Mouse (Mus musculus) liver, embryonic 12.5 days (tissue): ENCODE results near the gene Camkmt. TPM values are rescaled to one million over a fixed set of nuclear protein-coding genes. Genes with fewer than 3 reads are reported as not detected.

ENCODE experiments used
- ATAC-seq: fragments of 200-750 bp; cut with Nextera tagmentation; 2 replicates; pipeline ENCODE4 v1.8.0; 2017; ENCODE audit warnings: moderate number of reproducible peaks, mild to moderate bottlenecking, moderate library complexity
- H3K27ac ChIP-seq: fragments of 300-500 bp; sonication (generic); 2 replicates; pipeline ENCODE4 v1.5.1; 2016; ENCODE audit warnings: mild to moderate bottlenecking
- H3K27me3 ChIP-seq: fragments of 300-500 bp; sonication (generic); replicated peaks from 2 replicates; pipeline ENCODE4 v1.6.1; 2016; ENCODE audit warnings: mild to moderate bottlenecking, moderate library complexity
- H3K36me3 ChIP-seq: fragments of 300-500 bp; sonication (generic); 2 replicates; pipeline ENCODE4 v1.6.1; 2016; ENCODE audit warnings: mild to moderate bottlenecking, moderate library complexity
- H3K4me1 ChIP-seq: fragments of 300-500 bp; sonication (generic); 2 replicates; pipeline ENCODE4 v1.6.1; 2016
- H3K4me2 ChIP-seq: fragments of 300-500 bp; sonication (generic); 2 replicates; pipeline ENCODE4 v1.6.1; 2016; ENCODE audit warnings: mild to moderate bottlenecking, moderate library complexity
- H3K4me3 ChIP-seq: fragments of 300-500 bp; sonication (generic); 2 replicates; pipeline ENCODE4 v1.5.1; 2016; ENCODE audit warnings: mild to moderate bottlenecking, moderate library complexity
- H3K9ac ChIP-seq: fragments of 300-500 bp; sonication (generic); 2 replicates; pipeline ENCODE4 v1.6.1; 2016; ENCODE audit warnings: mild to moderate bottlenecking, moderate library complexity
- H3K9me3 ChIP-seq: fragments of 300-500 bp; sonication (generic); replicated peaks from 2 replicates; pipeline ENCODE4 v1.6.1; 2016; ENCODE audit warnings: mild to moderate bottlenecking, moderate library complexity
- WGBS: fragments of 180-500 bp; shearing (Covaris S2); methylation state at CpG from one replicate; pipeline ENCODE4 v1.1.7; 2016; ENCODE audit not compliant: insufficient replicate concordance; 5-methylcytosine and 5-hydroxymethylcytosine counted together
- polyA plus RNA-seq: library from polyadenylated mRNA; unstranded; fragments of >200 nt; fragmentation: Nextera tagmentation; extraction: Ambion mirVana; gene quantifications from 2 replicates; pipeline ENCODE4 v1.2.1, GENCODE M21; 2016

Gene Camkmt
- polyA plus RNA-seq, 1 experiment from 2014 or later, result 4.4 TPM

DNA sequence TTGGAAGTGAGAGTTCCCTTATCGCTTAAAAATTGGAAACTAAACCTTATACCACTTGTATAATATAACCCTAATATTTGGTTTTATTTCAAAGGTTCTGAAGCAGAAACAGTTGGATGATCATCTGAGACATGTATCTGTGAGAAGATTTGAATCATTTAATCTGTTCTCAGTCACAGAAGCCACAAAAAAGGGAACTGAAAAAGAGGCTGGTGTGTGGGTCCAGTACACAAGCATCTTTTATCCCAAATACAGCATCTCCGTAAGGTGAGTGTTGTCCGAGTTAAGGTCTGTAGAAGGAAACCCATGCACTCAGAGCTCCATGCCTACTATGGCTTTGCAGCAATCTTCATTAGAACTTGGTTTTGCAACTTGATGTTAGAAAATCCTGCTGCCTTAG, 6.0 kb downstream of the Camkmt start:
- H3K4me1 ChIP-seq, result peaks cover 18% of the 10 kb centered on the region
- H3K36me3 ChIP-seq, result peaks cover 27% of the 10 kb centered on the region
- no peak overlapping the region for H3K4me3 ChIP-seq
- H3K9me3 ChIP-seq, result peaks cover 10% of the 10 kb centered on the region
- H3K27me3 ChIP-seq, result no peaks in the 10 kb centered on the region
- H3K9ac ChIP-seq, result no peak overlapping the region
- H3K27ac ChIP-seq, result no peak overlapping the region
- ATAC-seq, result no peak
- WGBS, result 84% methylated on average over 3 of the region's 3 CpGs
- H3K4me2 ChIP-seq, result no peak overlapping the region

DNA sequence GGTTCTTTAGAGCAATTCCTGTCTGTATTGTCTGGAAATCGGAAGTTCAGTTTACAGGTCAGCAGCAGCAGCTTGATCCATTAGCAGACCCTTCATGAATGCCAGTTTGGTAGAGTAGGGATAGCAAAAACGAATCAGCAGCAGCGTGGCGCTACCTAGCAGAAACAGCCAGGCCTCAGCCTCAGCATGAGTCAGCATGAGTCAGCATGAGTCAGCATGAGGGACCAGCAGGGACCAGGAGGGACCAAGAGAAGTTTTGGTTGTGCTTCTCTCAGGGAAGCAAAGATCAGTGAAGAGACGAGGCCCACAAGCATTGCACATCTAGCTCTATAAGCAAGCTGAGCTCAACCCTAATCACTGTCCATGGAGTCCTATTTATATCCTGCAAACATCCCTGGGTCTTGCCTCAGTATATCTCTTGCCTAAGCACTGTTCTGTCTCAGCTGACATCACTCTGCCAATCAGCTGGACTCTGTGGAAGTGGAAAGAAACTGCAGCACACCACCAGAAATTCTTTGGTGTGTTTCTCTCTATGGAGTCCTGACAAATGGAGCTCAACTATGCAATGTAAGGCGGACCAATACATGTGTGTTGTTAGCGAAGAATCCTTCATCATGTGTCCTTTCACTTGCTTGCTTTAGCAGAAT, 8.4 kb downstream of the Camkmt start:
- H3K4me1 ChIP-seq, result peaks cover 15% of the 10 kb centered on the region
- 83% methylated on average over 7 of the region's 7 CpGs for WGBS
- no peak overlapping the region for H3K27ac ChIP-seq
- H3K9ac ChIP-seq, result no peak overlapping the region
- H3K9me3 ChIP-seq, result peaks cover 10% of the 10 kb centered on the region
- ATAC-seq, result peak; percentile 74
- H3K4me2 ChIP-seq, result no peak overlapping the region
- peaks cover 27% of the 10 kb centered on the region for H3K36me3 ChIP-seq
- H3K27me3 ChIP-seq, result no peaks in the 10 kb centered on the region
- no peak overlapping the region for H3K4me3 ChIP-seq

DNA sequence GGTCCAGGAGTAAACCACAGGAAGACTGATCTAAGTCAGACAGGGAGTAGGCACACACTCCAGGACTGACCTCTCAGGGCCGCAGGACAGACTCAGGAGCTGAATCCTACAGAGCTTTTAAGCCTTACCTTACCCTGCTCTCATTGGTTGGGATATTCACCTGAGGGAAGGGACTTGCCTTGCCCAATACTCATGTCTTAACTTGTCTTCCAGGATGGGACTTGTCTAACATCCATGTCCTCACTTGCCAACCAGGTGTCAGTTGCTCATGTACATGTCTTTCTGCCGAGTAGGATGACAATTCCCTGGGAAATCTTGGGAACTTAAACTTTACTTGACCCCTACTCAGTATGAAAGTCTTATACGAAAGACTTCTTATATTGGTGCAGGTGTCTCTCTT, 9.9 kb downstream of the Camkmt start:
- H3K4me1 ChIP-seq, result peaks cover 17% of the 10 kb centered on the region
- no peak overlapping the region for H3K4me3 ChIP-seq

DNA sequence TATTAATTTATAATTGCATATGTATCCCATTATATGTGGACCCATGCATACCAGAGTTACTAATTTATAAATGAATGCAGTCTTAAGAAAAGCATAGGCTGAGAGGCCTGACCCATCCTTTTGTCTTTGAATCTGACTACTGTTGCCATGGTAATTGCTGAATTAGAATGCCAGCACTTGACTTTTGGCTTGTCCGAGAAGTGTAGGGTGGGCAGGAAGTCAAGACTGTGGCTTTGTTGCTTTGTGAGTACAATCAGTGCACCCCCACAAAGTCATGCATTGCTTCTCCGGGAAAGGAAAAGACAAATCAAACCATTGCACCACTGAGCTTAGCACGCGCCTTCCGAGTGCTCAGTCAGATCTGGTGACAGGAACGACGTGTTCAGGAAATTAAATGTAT, 11.4 kb downstream of the Camkmt start:
- Histone ChIP-seq H3K4me2 (no peak overlapping the region), H3K27me3 (no peaks in the 10 kb centered on the region), H3K27ac (no peak overlapping the region), H3K36me3 (peaks cover 24% of the 10 kb centered on the region), H3K9me3 (peaks cover 10% of the 10 kb centered on the region), H3K9ac (no peak overlapping the region), H3K4me1 (peaks cover 17% of the 10 kb centered on the region), H3K4me3 (no peak overlapping the region)
- ATAC-seq, result no peak
- whole genome bisulfite sequencing, result 83% methylated on average over 7 of the region's 7 CpGs

More for the DNA sequence above, 9.9 kb downstream of the Camkmt start:
- no peak for ATAC-seq
- Histone ChIP-seq H3K9me3 (peaks cover 10% of the 10 kb centered on the region), H3K9ac (no peak overlapping the region), H3K4me2 (no peak overlapping the region), H3K36me3 (peaks cover 27% of the 10 kb centered on the region), H3K27ac (no peak overlapping the region), H3K27me3 (no peaks in the 10 kb centered on the region)
- WGBS, result 78% methylated on average over 3 of the region's 3 CpGs

DNA sequence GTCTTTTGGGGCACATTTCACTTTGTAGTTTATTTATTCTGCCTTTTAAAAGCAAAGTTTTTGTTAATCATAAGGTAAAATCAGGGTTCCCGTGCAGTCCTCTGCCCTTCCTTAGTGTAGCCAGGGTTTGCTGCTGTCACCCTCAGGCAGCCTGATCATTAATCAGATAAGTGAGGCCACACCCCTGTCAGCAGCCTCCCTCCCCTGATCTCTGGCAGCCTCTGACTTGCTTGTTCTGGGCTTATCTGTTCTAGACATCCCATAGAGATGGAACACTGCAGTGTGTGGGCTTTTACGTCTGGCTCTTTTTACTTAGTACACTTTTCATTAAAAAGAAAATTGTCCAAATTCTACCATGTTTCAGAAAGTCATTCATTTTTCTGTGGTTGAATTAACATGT, 13.0 kb downstream of the Camkmt start:
- Histone ChIP-seq H3K27me3 (no peaks in the 10 kb centered on the region), H3K9me3 (peaks cover 10% of the 10 kb centered on the region), H3K9ac (no peak overlapping the region), H3K4me2 (peak overlapping the region; percentile 27), H3K4me1 (peaks cover 17% of the 10 kb centered on the region), H3K4me3 (no peak overlapping the region), H3K27ac (no peak overlapping the region), H3K36me3 (peaks cover 10% of the 10 kb centered on the region)
- ATAC-seq, result peak; percentile 91
- 8% methylated on average over 2 of the region's 2 CpGs for WGBS

DNA sequence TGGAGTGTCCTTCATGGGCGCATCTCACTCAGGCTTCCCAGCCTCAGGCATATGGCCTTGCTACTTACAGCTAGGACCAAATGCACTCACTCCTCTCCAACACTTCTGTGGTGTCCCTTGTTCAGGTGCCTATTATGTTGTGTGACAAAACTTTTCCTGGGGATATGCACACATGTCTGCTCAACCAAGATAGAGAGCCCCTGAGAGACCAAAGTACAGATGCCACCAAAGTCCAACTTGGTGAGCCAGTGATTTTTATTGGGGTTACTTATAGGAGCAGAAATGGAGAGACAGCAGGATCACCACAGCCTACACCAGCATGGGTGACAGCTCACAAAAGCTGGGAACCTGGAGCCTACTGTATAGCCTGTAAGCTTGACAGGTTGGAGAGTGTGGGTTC, 20.3 kb downstream of the Camkmt start:
- H3K4me3 ChIP-seq, result no peak overlapping the region
- 83% methylated on average over 1 of the region's 1 CpGs for WGBS
- H3K36me3 ChIP-seq, result no peaks in the 10 kb centered on the region
- H3K9me3 ChIP-seq, result no peaks in the 10 kb centered on the region
- no peak overlapping the region for H3K9ac ChIP-seq
- H3K27me3 ChIP-seq, result no peaks in the 10 kb centered on the region
- no peak overlapping the region for H3K27ac ChIP-seq
- no peaks in the 10 kb centered on the region for H3K4me1 ChIP-seq
- ATAC-seq, result no peak
- H3K4me2 ChIP-seq, result no peak overlapping the region

DNA sequence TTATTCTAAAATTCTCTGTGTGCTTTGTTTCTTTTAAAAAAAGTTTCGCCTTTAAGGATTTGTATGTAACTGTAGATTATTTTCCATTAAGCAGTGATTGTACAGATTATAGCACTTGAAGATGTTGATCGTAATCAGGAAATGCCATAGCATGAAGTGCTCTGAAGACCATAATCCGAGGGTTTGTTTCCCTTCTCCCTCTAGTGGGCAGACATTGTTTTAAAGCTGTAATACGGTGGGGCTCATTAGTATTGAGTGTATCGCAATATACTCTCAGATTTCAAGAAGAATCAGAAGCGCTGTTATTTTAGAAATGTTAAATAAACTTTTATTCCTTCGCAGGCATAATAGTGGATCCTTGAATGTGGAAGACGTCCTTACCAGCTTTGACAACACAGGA, 23.1 kb downstream of the Camkmt start:
- no peaks in the 10 kb centered on the region for H3K27me3 ChIP-seq
- WGBS, result 77% methylated on average over 8 of the region's 8 CpGs
- H3K9ac ChIP-seq, result no peak overlapping the region
- no peak overlapping the region for H3K4me3 ChIP-seq
- no peaks in the 10 kb centered on the region for H3K9me3 ChIP-seq
- no peaks in the 10 kb centered on the region for H3K36me3 ChIP-seq
- H3K4me2 ChIP-seq, result no peak overlapping the region
- ATAC-seq, result no peak
- H3K27ac ChIP-seq, result no peak overlapping the region
- no peaks in the 10 kb centered on the region for H3K4me1 ChIP-seq

DNA sequence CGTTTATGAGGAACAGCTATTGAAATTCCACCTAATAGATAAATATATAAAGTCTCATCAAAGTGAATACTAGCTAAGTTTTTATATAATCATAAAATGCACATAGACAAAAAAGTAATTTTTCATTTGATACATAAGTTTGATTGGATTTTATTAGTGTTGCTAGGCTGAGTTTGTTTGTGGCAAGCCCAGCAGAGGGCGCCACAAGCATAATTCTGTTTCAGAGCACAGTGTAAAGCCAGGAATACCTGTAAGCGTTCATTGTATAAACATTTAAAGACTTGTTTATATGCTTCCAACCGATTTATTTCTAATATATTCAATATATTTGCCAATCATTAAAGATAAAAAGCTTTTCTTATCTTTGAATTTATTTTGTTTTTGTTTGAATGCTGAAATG, 26.3 kb downstream of the Camkmt start:
- WGBS, result 30% methylated on average over 4 of the region's 4 CpGs
- Histone ChIP-seq H3K4me3 (no peak overlapping the region), H3K4me1 (no peaks in the 10 kb centered on the region), H3K9me3 (no peaks in the 10 kb centered on the region), H3K4me2 (no peak overlapping the region), H3K27me3 (no peaks in the 10 kb centered on the region), H3K9ac (no peak overlapping the region), H3K27ac (no peak overlapping the region), H3K36me3 (no peaks in the 10 kb centered on the region)
- no peak for ATAC-seq

DNA sequence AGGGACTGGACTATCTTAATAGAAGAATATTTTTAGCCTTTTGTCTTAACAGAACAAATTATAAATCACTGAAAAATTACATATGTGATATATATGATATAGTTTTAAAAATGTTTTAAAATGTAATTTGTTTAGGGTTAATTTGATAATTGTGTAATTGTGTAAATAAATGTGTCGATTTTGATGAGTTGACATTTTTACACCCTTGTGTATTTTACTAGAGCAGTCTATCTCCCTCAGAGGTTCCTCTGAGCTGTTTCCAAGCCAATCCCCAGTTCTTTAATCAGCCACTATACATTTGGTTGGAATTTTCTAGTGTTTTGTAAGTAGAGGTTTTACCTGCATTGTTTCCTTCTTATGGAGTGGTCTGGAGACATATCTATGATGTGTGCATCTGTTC, 48.0 kb downstream of the Camkmt start:
- Histone ChIP-seq H3K36me3 (no peaks in the 10 kb centered on the region), H3K27me3 (no peaks in the 10 kb centered on the region), H3K4me1 (no peaks in the 10 kb centered on the region), H3K9me3 (no peaks in the 10 kb centered on the region), H3K27ac (no peak overlapping the region), H3K4me3 (no peak overlapping the region), H3K9ac (no peak overlapping the region), H3K4me2 (no peak overlapping the region)
- WGBS, result 86% methylated on average over 1 of the region's 1 CpGs
- no peak for ATAC-seq

DNA sequence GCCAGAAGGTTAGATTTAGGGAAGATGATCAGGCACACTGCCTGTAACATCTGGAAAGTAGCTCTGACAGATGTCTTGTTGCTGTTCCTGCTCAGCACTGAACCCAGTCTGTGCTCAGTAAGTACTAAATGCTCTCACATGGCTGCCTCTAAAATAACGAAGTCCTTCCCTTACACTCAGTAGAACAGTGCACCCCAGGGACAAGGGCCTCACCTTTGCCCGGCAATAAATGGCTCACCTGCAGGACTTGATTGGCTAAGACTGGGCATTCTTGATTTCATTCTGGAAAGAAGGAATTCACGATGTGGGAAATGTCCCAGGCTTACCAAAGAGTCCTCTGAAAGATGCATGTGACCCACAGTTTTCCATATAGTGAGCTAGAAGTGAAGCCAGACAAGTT, 51.3 kb downstream of the Camkmt start:
- WGBS, result 63% methylated on average over 3 of the region's 3 CpGs
- H3K4me2 ChIP-seq, result no peak overlapping the region
- H3K4me1 ChIP-seq, result no peaks in the 10 kb centered on the region
- ATAC-seq, result no peak
- no peaks in the 10 kb centered on the region for H3K36me3 ChIP-seq
- no peaks in the 10 kb centered on the region for H3K27me3 ChIP-seq
- no peak overlapping the region for H3K27ac ChIP-seq
- no peaks in the 10 kb centered on the region for H3K9me3 ChIP-seq
- no peak overlapping the region for H3K9ac ChIP-seq
- H3K4me3 ChIP-seq, result no peak overlapping the region

DNA sequence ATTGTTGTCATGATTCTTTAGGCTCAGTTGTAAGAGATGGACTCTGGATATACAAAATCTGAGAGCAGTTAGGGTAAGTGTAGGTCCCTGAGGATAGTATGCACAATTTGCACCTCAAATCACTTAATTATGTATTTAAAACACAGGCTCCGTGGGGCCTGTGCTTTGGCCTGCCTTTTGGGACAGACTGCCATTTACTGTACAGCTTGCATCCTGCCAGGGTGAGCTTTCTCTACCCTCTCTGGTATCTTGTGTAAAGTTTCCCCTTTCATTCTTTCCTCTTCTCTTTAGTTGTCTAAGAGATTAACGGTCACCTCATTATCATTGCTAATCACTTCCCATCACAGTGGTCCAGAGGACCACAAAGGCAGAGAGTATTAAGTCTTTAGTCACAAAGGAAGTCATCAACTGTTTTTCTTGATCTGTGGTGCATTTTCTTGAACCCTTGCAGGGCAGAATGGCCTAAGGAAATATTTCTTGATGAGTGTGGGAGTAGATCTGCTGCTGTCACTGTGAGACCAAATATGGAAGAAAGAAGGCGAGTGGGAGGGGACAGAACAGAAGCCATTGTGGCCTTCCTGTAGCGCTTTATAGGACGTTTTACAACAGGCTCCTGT, 52.3 kb downstream of the Camkmt start:
- Histone ChIP-seq H3K9ac (no peak overlapping the region), H3K9me3 (no peaks in the 10 kb centered on the region), H3K4me3 (no peak overlapping the region), H3K27me3 (no peaks in the 10 kb centered on the region), H3K4me2 (no peak overlapping the region), H3K27ac (no peak overlapping the region), H3K4me1 (no peaks in the 10 kb centered on the region), H3K36me3 (no peaks in the 10 kb centered on the region)
- ATAC-seq, result no peak
- WGBS, result 48% methylated on average over 5 of the region's 5 CpGs

DNA sequence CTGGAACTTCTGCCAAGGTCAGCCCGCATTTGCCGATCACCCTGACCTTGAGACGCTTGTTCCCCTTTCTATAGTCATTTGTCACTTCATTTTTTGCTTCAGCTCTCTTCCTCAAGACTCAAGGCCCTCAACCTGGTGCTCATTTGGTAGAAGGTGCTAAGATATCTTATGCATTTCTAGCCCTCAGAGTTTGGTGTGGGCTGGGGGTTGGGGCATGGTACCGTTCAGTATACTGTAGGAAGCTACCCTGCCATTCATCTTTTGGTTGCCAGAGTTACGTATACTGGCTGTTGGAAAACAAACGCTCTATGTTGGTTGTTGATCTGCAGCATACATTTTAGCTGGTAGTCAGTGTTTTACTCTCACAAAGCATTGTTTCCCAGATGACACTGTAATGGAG, 53.8 kb downstream of the Camkmt start:
- Histone ChIP-seq H3K9ac (no peak overlapping the region), H3K9me3 (no peaks in the 10 kb centered on the region), H3K4me2 (no peak overlapping the region), H3K27me3 (no peaks in the 10 kb centered on the region), H3K36me3 (no peaks in the 10 kb centered on the region), H3K27ac (no peak overlapping the region), H3K4me3 (no peak overlapping the region), H3K4me1 (no peaks in the 10 kb centered on the region)
- ATAC-seq, result no peak
- WGBS, result 71% methylated on average over 6 of the region's 6 CpGs

DNA sequence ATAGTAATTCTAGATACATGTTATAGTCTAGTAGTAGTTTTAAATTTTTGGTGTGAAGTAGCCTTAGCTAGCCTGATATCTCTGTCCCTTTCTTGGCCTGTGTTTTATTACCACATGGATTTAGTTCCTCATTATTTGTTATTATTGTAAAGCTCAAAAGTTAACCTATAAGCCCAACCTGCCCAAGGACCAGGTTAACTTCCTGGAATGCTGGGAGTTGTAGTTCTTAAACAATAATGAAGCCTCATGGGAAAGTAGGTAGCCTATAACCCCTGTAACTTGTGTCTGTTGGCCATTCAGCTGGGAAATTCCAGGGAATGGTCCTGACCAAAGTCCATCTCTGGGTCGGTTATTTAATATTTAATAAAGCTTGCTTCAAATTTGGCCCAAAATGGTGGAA, 58.0 kb downstream of the Camkmt start:
- H3K4me1 ChIP-seq, result no peaks in the 10 kb centered on the region
- H3K9ac ChIP-seq, result no peak overlapping the region
- H3K9me3 ChIP-seq, result no peaks in the 10 kb centered on the region
- H3K36me3 ChIP-seq, result no peaks in the 10 kb centered on the region
- no peak overlapping the region for H3K4me3 ChIP-seq
- H3K4me2 ChIP-seq, result no peak overlapping the region
- WGBS, result 56% methylated on average over 1 of the region's 1 CpGs
- no peak for ATAC-seq
- H3K27ac ChIP-seq, result no peak overlapping the region
- H3K27me3 ChIP-seq, result no peaks in the 10 kb centered on the region
